Mouse (Mus musculus): ENCODE data around the gene Tuba3a. TPM values are rescaled to one million over a fixed set of nuclear protein-coding genes. Genes with fewer than 3 reads are reported as not detected.
"Not testable (repeated sequence)": the region's sequence is repeated elsewhere in the genome, so short reads cannot be mapped to it uniquely, and the experiment has no call there.

The Tuba3a gene
- total RNA-seq, 2 experiments from 2014 or later = not detected

- intact Hi-C loops (cut with DNase I) = no loop called here
- no peak for DNase-seq (ENCODE audit: extremely low spot score in 1 of 2, low spot score in 2 of 2)
- TF ChIP-seq CTCF (IDR thresholded peaks at IDR 0.05) = no peak
These were observed 33.4 kb upstream of the Tuba3a start for GRCm38 (mm10) chr6:125318981-125319918.

DNA sequence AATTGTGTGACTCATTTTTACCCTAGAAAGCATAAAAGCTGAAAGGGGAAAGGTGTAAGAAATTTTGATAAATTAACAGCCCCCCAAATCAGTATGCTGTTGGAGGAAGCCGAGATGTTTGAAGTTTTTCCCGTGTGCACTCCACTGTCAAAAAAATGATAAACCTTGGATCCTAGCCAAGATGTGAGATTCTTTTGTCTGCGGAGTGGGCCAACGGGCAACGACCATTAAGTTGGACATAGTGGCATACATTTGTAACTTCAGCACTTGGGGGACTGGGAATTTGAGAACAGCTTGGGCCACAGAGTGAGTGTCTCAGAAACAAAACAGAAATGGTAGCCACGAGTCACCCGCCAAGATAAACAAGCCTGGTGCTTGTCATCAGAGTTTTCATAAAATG, 31.2 kb upstream of the Tuba3a start:
- intact Hi-C loops (cut with DNase I) = no loop called here
- Histone ChIP-seq H3K27ac (no peak overlapping the region), H3K4me3 (no peak overlapping the region)
- TF ChIP-seq CTCF (IDR thresholded peaks at IDR 0.05) = no peak
- DNase-seq (ENCODE audit: extremely low spot score in 1 of 2, low spot score in 2 of 2) = no peak

More at GRCm38 (mm10) chr6:125318981-125319918, 33.4 kb upstream of the Tuba3a start:
- Histone ChIP-seq H3K4me3 (no peak overlapping the region), H3K27ac (no peak overlapping the region)

- intact Hi-C loops (cut with DNase I) = loop anchor here (1.0 kb wide), 1 partner anchor 35 kb away; the partner anchor contains the start of gene Tnfrsf1a
- Histone ChIP-seq H3K4me3 (no peak overlapping the region), H3K27ac (no peak overlapping the region)
- TF ChIP-seq CTCF (IDR thresholded peaks at IDR 0.05) = no peak
- no peak for DNase-seq (ENCODE audit: extremely low spot score in 1 of 2, low spot score in 2 of 2)
These were observed 28.9 kb upstream of the Tuba3a start for GRCm38 (mm10) chr6:125314746-125315145.

DNA sequence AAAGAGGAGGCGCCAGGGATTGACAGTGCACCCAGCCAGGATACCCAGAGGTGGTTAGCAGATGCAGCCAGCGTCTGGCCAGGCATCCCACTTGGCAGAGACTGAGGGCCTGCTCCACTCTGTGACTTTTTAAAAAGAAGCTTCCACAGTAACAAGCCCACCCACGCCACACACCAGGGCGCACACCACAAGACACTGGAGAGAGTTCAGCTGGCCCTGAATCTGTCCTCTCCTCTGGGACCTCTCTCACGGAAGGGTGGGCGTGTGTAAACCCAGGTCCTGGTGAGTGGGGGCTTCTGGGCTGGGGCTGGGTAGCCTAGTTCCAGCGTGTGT, 28.4 kb upstream of the Tuba3a start:
- no peak for TF ChIP-seq CTCF (IDR thresholded peaks at IDR 0.05)
- no peak for DNase-seq (ENCODE audit: extremely low spot score in 1 of 2, low spot score in 2 of 2)
- Histone ChIP-seq H3K27ac (peak overlapping the region; percentile 47), H3K4me3 (peak overlapping the region; percentile 48)
- intact Hi-C loops (cut with DNase I) = loop anchor here (1.0 kb wide), 1 partner anchor 35 kb away; the partner anchor contains the start of gene Tnfrsf1a

GRCm38 (mm10) chr6:125313546-125314230, 27.8 kb upstream of the Tuba3a start, which contains the start of gene Ltbr:
Ltbr (minus strand) TSS chr6:125313885.
- Histone ChIP-seq H3K4me3 (peak within 1 kb of the TSS; percentile 48), H3K27ac (peak within 1 kb of the TSS; percentile 58)
- intact Hi-C loops (cut with DNase I) = loop anchor here (1.0 kb wide), 1 partner anchor 36 kb away; the partner anchor contains the start of gene Tnfrsf1a
- peak; percentile 36 to 37 for DNase-seq (ENCODE audit: extremely low spot score in 1 of 2, low spot score in 2 of 2)
- TF ChIP-seq CTCF (IDR thresholded peaks at IDR 0.05) = no peak

DNA sequence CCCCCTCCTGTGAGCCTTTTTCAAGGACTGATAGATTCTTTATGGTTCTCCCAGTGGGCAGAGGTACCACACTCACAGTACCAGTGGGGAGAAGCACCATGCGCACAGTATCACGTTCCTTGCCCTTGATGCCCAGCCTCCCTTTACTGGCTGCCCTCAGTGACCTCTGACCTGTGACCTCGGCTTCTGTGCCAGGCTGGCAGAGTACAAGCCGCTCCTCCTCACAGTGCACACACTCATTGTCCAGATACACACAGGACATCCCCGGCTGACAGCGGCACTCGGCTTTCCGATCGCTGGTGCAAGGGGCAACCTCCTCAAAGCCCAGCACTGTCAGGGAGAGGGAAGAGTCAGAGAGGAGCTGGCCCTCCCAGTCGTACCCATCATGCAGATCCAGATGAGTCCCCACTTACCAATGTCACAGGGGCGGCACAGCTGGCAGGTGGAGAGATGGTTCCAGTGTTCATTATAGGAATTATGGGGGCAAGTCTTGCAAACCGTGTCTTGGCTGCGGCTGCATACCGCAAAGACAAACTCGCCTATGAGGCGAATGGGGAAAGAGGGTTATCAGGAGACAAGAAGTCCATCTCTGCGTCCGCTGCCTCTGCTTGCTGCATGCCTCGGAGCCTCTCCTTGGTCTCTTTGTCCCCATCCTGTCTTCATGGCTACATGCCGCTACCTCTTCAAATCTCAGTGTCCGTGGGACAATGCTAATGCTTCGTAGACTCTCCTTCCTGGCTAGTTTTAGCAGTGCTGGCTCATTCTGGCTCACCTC, 26.9 kb upstream of the Tuba3a start:
- H3K4me3 ChIP-seq = peak overlapping the region; percentile 48
- TF ChIP-seq CTCF (IDR thresholded peaks at IDR 0.05) = no peak
- no peak for DNase-seq (ENCODE audit: extremely low spot score in 1 of 2, low spot score in 2 of 2)
- H3K27ac ChIP-seq = peak overlapping the region; percentile 58
- intact Hi-C loops (cut with DNase I) = no loop called here

DNA sequence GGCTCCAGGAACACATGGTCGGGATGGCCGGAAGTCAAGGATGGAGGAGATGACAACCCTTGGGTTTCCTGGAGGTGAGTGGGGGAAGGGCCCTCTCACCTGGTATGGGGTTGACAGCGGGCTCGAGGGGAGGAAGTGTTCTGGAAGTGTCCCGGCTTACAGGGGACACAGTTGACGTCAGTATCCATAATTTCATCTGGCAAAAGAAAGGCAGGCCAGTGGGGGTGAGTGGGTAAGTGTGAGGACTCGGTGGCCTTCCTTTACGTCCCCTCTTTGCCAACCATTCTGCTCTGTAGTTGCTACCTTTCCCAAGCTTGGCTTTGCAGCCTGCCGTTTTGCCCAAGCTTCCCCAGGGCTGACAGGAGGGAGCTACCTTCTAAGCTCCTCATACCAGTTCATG, 26.3 kb upstream of the Tuba3a start:
- no peak overlapping the region for H3K4me3 ChIP-seq
- no peak for TF ChIP-seq CTCF (IDR thresholded peaks at IDR 0.05)
- intact Hi-C loops (cut with DNase I) = no loop called here
- no peak overlapping the region for H3K27ac ChIP-seq
- no peak for DNase-seq (ENCODE audit: extremely low spot score in 1 of 2, low spot score in 2 of 2)

DNA sequence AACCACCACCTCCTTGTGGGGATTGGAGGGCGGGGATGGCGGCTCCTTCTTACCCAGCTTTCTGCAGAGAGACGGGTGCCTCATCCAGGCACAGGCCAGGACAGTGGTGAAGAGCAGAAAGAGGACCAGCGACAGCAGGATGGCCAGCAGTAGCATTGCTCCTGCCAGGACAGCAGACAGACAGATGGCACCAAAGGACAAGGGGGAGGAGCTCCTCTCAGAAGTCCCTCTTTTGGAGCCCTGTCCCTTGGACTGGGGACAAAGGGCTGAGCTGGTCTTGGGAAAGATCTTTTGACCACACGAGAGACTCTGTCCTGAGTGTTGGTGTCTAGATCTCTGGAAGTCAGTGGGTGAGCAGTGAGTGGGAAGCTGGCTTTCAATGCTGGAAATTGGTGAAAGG, 23.6 kb upstream of the Tuba3a start:
- Histone ChIP-seq H3K27ac (no peak overlapping the region), H3K4me3 (no peak overlapping the region)
- TF ChIP-seq CTCF (IDR thresholded peaks at IDR 0.05) = no peak
- intact Hi-C loops (cut with DNase I) = no loop called here
- DNase-seq (ENCODE audit: extremely low spot score in 1 of 2, low spot score in 2 of 2) = no peak

GRCm38 (mm10) chr6:125308921-125309320, 23.1 kb upstream of the Tuba3a start:
- Histone ChIP-seq H3K27ac (no peak overlapping the region), H3K4me3 (no peak overlapping the region)
- no peak for DNase-seq (ENCODE audit: extremely low spot score in 1 of 2, low spot score in 2 of 2)
- no peak for TF ChIP-seq CTCF (IDR thresholded peaks at IDR 0.05)
- intact Hi-C loops (cut with DNase I) = no loop called here

GRCm38 (mm10) chr6:125307091-125307490, 21.2 kb upstream of the Tuba3a start:
- no peak overlapping the region for H3K27ac ChIP-seq
- no peak for TF ChIP-seq CTCF (IDR thresholded peaks at IDR 0.05)

DNA sequence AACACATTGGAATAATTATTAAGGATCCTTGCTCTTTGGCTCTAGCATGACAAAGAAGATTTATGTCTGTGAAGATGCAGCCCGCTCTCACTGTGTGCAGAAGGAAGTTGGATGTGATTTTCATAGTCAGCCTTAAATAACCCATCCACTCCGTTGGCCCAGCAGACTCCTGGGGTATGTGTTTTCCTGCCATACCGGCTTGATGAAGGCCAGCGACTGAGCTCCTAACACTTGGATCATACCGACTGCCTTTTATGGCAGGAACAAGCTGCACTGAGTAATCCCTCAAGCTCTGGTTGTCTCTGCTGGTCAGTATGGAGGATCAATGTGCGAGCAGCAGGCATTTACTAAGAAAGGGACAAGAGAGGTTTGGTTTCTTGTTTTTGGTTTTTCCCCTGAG, 19.6 kb upstream of the Tuba3a start:
- H3K27ac ChIP-seq = no peak overlapping the region
- no peak for TF ChIP-seq CTCF (IDR thresholded peaks at IDR 0.05)
- no peak for DNase-seq (ENCODE audit: extremely low spot score in 1 of 2, low spot score in 2 of 2)
- intact Hi-C loops (cut with DNase I) = no loop called here
- no peak overlapping the region for H3K4me3 ChIP-seq

More at GRCm38 (mm10) chr6:125307091-125307490, 21.2 kb upstream of the Tuba3a start:
- intact Hi-C loops (cut with DNase I) = no loop called here
- no peak overlapping the region for H3K4me3 ChIP-seq
- no peak for DNase-seq (ENCODE audit: extremely low spot score in 1 of 2, low spot score in 2 of 2)

DNA sequence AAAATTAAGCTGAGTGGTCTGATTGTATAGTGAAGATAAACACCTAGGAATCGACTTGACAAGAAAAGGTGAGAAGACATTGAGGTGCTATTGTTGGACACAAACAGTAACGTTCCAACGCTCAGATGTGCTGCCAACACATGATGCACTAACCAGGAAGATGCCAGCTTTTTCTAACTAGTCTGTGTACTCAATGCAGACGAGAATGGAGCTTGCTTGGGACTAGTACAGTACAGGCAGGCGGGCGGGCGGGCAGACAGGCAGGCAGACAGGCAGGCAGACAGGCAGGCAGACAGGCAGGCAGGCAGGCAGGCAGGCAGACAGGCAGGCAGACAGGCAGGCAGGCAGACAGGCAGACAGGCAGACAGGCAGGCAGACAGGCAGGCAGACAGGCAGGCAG, 18.6 kb upstream of the Tuba3a start:
- H3K4me3 ChIP-seq; DNase-seq (ENCODE audit: extremely low spot score in 1 of 2, low spot score in 2 of 2); intact Hi-C loops (cut with DNase I); H3K27ac ChIP-seq: not testable (repeated sequence)
